ENCODE assay signal across 8 mouse cellular contexts in genomic region chr6:119479876-119480705, GRCm38 (mm10). TPM values are rescaled to one million over a fixed set of nuclear protein-coding genes. Genes with fewer than 3 reads are reported as not detected.
DNase-seq lines count a peak whose midpoint lies in the region; ATAC-seq and TF ChIP-seq lines count a peak whose summit lies in the region.

No protein-coding gene starts in this region.

- peak overlapping the region; percentile 100 for H3K4me2 ChIP-seq in hindbrain, embryonic 13.5 days

- in situ Hi-C loops in Patski (cut with MboI; ENCODE audit: low pct_unique_long_range_greater_than_20kb), result loop anchor here (5.0 to 10.0 kb wide), 3 partner anchors 232 to 712 kb away; no protein-coding TSS in a partner anchor

- no peak for TF ChIP-seq POLR2A in cerebellum, adult 2 months (IDR thresholded peaks at IDR 0.05; ENCODE audit: borderline replicate concordance, insufficient read depth, low read length)

- TF ChIP-seq CTCF in Patski (IDR thresholded peaks at IDR 0.05), result no peak
- no peak for TF ChIP-seq CTCF in cerebellum, adult 2 months (IDR thresholded peaks at IDR 0.05; ENCODE audit: borderline replicate concordance, insufficient read depth, low read depth, low read length)

- CTCF ChIA-PET in Patski (lab: Charles Lee), result interaction anchor here (1.0 kb wide), 1 partner anchor 10 kb away, joined by 3 read pairs; no protein-coding TSS in a partner anchor

- DNase-seq in Patski (ENCODE audit: low read depth, low spot score), result no peak
- DNase-seq in cerebellum, adult 2 months, result peak; percentile 69 to 78
- DNase-seq in forelimb bud, embryonic 11.5 days (ENCODE audit: low read depth, low spot score), result peak; percentile 60
- DNase-seq in layer of hippocampus, postnatal 36 days, result peak; percentile 59 to 60
- DNase-seq in right cerebral cortex, postnatal 14 days, result peak; percentile 57
- peak; percentile 57 for DNase-seq in urinary bladder, postnatal 14 days (ENCODE audit: low spot score)

- peak overlapping the region; percentile 97 for H3K9ac ChIP-seq in hindbrain, embryonic 13.5 days

- H3K9me3 ChIP-seq in hindbrain, embryonic 13.5 days, result no peaks in the 10 kb centered on the region

- peak; percentile 23 for ATAC-seq in Patski
- ATAC-seq in hindbrain, embryonic 13.5 days (ENCODE audit: low FRiP score), result peak; percentile 30
- ATAC-seq in megakaryocyte, adult 5-6 weeks (ENCODE audit: poor library complexity, severe bottlenecking), result peak; percentile 28

- POLR2A ChIA-PET in Patski (lab: Charles Lee), result interaction anchor here (1.3 kb wide), 1 partner anchor 14 kb away, joined by 3 read pairs; no protein-coding TSS in a partner anchor

- H3K4me3 ChIP-seq in cerebellum, adult 2 months (replicated peaks; ENCODE audit: insufficient read depth, low read depth, low read length), result peak overlapping the region; percentile 60
- H3K4me3 ChIP-seq in hindbrain, embryonic 13.5 days, result peak overlapping the region; percentile 88

- no peaks in the 10 kb centered on the region for H3K27me3 ChIP-seq in Patski
- no peaks in the 10 kb centered on the region for H3K27me3 ChIP-seq in cerebellum, adult 2 months (ENCODE audit: control insufficient read depth, insufficient read depth, low read length)
- H3K27me3 ChIP-seq in hindbrain, embryonic 13.5 days, result no peaks in the 10 kb centered on the region

- H3K27ac ChIP-seq in cerebellum, adult 2 months (ENCODE audit: insufficient read depth, low read length), result peak overlapping the region; percentile 55
- peak overlapping the region; percentile 99 for H3K27ac ChIP-seq in hindbrain, embryonic 13.5 days

- peaks cover 8% of the 10 kb centered on the region for H3K36me3 ChIP-seq in hindbrain, embryonic 13.5 days

- WGBS in cerebellum, adult 2 months, result under 1% methylated on average over 70 of the region's 70 CpGs
- WGBS in hindbrain, embryonic 13.5 days, result under 1% methylated on average over 60 of the region's 70 CpGs

- H3K4me1 ChIP-seq in cerebellum, adult 2 months (ENCODE audit: control insufficient read depth, insufficient read depth, low read length), result peaks cover 7% of the 10 kb centered on the region
- peaks cover 60% of the 10 kb centered on the region for H3K4me1 ChIP-seq in hindbrain, embryonic 13.5 days (replicated peaks)

RNA-seq across cellular contexts. Expression of gene Fbxl14, which starts 0.6 kb away (rescaled TPM):
- 29.5 TPM for polyA plus RNA-seq in Patski (2021)
- polyA plus RNA-seq in cerebellum, adult 2 months (2012; rRNA removed), result 34.1 TPM in 2 replicates
- polyA plus RNA-seq in hindbrain, embryonic 13.5 days (2015; fragmentation: Nextera tagmentation; extraction: Ambion mirVana), result 3.2 and 3.3 TPM in 2 replicates
- 10 to 100 TPM; 31.6 to 33.6 TPM for total RNA-seq in layer of hippocampus, postnatal 36 days (2021)
- 38.4 and 40.4 TPM in 2 replicates for total RNA-seq in megakaryocyte, adult 5-6 weeks (2015)
- total RNA-seq in megakaryocyte, adult 5-6 weeks (2017), result 40.1 and 42.2 TPM in 2 replicates
